Mouse (Mus musculus) gastrocnemius, adult 8-10 months (tissue): ENCODE measurements around the gene Cbr1. TPM values are rescaled to one million over a fixed set of nuclear protein-coding genes. Genes with fewer than 3 reads are reported as not detected.

Experiments used
- total RNA-seq, 4 experiments: library from RNA; stranded (reverse); gene quantifications; 2 replicates each; pipeline ENCODE4 v1.2.4; 2022

Cbr1 gene
- total RNA-seq, 4 experiments from 2014 or later = 25.0 to 27.4 (median 26.2) TPM

Other genes with a start within 250 kb of the Cbr1 start
- under 1 TPM; 0.48 to 0.74 (median 0.67) TPM for gene Setd4, start 1.8 kb upstream of the Cbr1 start, total RNA-seq
- gene Gm5678, start 22.2 kb downstream of the Cbr1 start, total RNA-seq = 1 to 10 TPM in 3 of 4 experiments, under 1 TPM in 1; 0.96 to 1.7 (median 1.1) TPM
- gene Cbr3, start 77.4 kb downstream of the Cbr1 start, total RNA-seq = 1 to 10 TPM in 3 of 4 experiments, under 1 TPM in 1; 0.89 to 1.6 (median 1.4) TPM
- 10 to 100 TPM; 39.7 to 52.0 (median 48.4) TPM for gene Dop1b, start 106.1 kb downstream of the Cbr1 start, total RNA-seq
- 10 to 100 TPM in 2 of 4 experiments, 1 to 10 TPM in 2; 7.4 to 14.8 (median 9.5) TPM for gene Morc3, start 226.3 kb downstream of the Cbr1 start, total RNA-seq